Mouse (Mus musculus): ENCODE data around the gene Wdr66.

The Wdr66 gene

GRCm38 (mm10) chr5:123364302-123364971, 112.5 kb downstream of the Wdr66 start:
- DNase-seq = peak; percentile 61

- no peak for DNase-seq
Measured at GRCm38 (mm10) chr5:123368869-123369488, 117.1 kb downstream of the Wdr66 start.

DNA sequence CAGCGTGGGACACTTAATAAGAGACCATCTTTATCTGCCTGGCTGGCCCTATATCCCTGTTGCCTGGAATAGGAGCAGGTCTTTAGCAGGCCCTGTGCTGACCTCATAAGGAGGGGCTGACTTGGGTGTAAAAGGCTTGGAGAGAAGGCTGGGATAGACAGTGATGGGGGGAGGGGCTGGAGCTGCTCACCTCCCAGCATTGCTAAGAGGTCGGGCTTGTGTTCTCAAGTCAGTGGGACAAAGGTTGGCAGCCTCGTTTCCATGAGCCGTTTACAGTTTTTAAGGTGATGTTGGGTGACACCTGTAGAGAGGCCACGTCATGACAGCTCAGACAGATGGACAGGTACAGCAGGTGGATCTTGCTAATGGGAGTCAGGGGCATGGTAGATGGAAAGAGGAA, 118.1 kb downstream of the Wdr66 start:
- no peak for DNase-seq

- no peak for DNase-seq
Measured at GRCm38 (mm10) chr5:123375262-123375661, 123.4 kb downstream of the Wdr66 start.

GRCm38 (mm10) chr5:123375793-123376452, 124.0 kb downstream of the Wdr66 start:
- DNase-seq = no peak

- peak; percentile 54 for DNase-seq
Measured at GRCm38 (mm10) chr5:123376569-123376968, 124.7 kb downstream of the Wdr66 start.

Measured in cerebellum, adult 11 months (tissue).